Mouse (Mus musculus) lung, embryonic 14.5 days (tissue): Measurements from ENCODE around the gene Ttn. TPM values are rescaled to one million over a fixed set of nuclear protein-coding genes. Genes with fewer than 3 reads are reported as not detected.
"Not testable (repeated sequence)": the region's sequence is repeated elsewhere in the genome, so short reads cannot be mapped to it uniquely, and the experiment has no call there.

Source experiments
- ATAC-seq: fragments of 200-750 bp; cut with Nextera tagmentation; 2 replicates; pipeline ENCODE4 v1.8.0; 2017; ENCODE audit warnings: mild to moderate bottlenecking, moderate TSS enrichment, moderate library complexity; ENCODE audit not compliant: insufficient read depth
- DNase-seq: peaks from one replicate; pipeline ENCODE4 v3.0.0-alpha.2; 2015
- H3K27ac ChIP-seq: fragments of 300-500 bp; sonication (generic); 2 replicates; pipeline ENCODE4 v1.5.1; 2014; ENCODE audit warnings: low read depth, mild to moderate bottlenecking, moderate library complexity
- H3K27me3 ChIP-seq: fragments of 300-500 bp; sonication (generic); 2 replicates; pipeline ENCODE4 v1.6.1; 2014; ENCODE audit warnings: low read length, control low read depth; ENCODE audit not compliant: insufficient read depth
- H3K36me3 ChIP-seq: fragments of 300-500 bp; sonication (generic); 2 replicates; pipeline ENCODE4 v1.6.1; 2014; ENCODE audit warnings: control low read depth; ENCODE audit not compliant: insufficient read depth
- H3K4me1 ChIP-seq: fragments of 300-500 bp; sonication (generic); 2 replicates; pipeline ENCODE4 v1.6.1; 2014; ENCODE audit warnings: antibody characterized with exemption, control low read depth; ENCODE audit not compliant: insufficient read depth
- H3K4me2 ChIP-seq: fragments of 300-500 bp; sonication (generic); 2 replicates; pipeline ENCODE4 v1.6.1; 2014; ENCODE audit warnings: mild to moderate bottlenecking
- H3K4me3 ChIP-seq: fragments of 300-500 bp; sonication (generic); 2 replicates; pipeline ENCODE4 v1.5.1; 2014; ENCODE audit warnings: low read depth, low read length
- H3K9ac ChIP-seq: fragments of 300-500 bp; sonication (generic); 2 replicates; pipeline ENCODE4 v1.6.1; 2014
- H3K9me3 ChIP-seq: fragments of 300-500 bp; sonication (generic); 2 replicates; pipeline ENCODE4 v1.6.1; 2016; ENCODE audit warnings: low read depth, low read length, control low read depth
- CTCF ChIP-seq: IDR thresholded peaks from 2 replicates; pipeline ENCODE4 v1.5.1; 2016; ENCODE audit warnings: antibody characterized with exemption, low read depth
- WGBS: fragments of 180-500 bp; shearing (Covaris S2); extraction: QIAGEN DNeasy Blood & Tissue Kit; methylation state at CpG from one replicate; pipeline ENCODE4 v1.1.7; 2014; 5-methylcytosine and 5-hydroxymethylcytosine counted together
- polyA plus RNA-seq: library from polyadenylated mRNA; unstranded; fragments of >200 nt; fragmentation: Nextera tagmentation; extraction: Ambion mirVana; gene quantifications from 2 replicates; pipeline ENCODE4 v1.2.1, GENCODE M21; 2014

Ttn gene
- 0.63 and 7.9 TPM in 2 replicates for polyA plus RNA-seq

- ATAC-seq (no peak), DNase-seq (no peak)
- Histone ChIP-seq H3K27ac (no peak within 1 kb of the TSS; the same call in 1 of the 2 replicates), H3K36me3 (no peaks in the 10 kb centered on the region), H3K4me2 (no peak within 1 kb of the TSS), H3K4me1 (no peaks in the 10 kb centered on the region), H3K4me3 (no peak within 1 kb of the TSS), H3K27me3 (no peaks in the 10 kb centered on the region), H3K9me3 (no peaks in the 10 kb centered on the region), H3K9ac (no peak within 1 kb of the TSS)
- 73% methylated on average over 18 of the region's 18 CpGs for WGBS
- TF ChIP-seq CTCF = no peak
These were observed at the start of gene Ttn for GRCm38 (mm10) chr2:76982391-76983145. Gene Ttn, minus strand, starts transcription at chr2:76982547.

DNA sequence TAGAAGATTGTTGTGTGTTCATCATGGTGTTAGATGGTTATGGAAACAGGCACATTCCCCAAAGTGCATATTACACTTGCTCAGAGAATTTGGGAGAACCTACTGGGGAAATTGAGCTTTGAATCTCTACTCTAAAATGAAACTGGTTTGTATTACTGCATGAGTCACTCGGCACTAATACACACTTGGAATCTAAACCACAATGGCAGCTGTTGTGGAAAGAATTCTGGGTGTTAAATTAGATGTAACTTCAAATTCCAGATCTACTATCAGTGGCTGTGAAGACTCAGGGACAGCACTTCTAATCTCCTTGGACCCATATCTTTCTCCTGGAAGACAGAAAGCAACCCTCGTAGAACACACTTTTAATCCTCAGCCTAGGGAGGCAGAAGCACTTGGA lies 38.3 kb upstream of the Ttn start:
- no peak for TF ChIP-seq CTCF
- 72% methylated on average over 2 of the region's 2 CpGs for WGBS
- Histone ChIP-seq H3K36me3 (no peaks in the 10 kb centered on the region), H3K9ac (no peak overlapping the region), H3K4me3 (no peak overlapping the region), H3K27ac (no peak overlapping the region), H3K4me2 (no peak overlapping the region), H3K27me3 (no peaks in the 10 kb centered on the region), H3K4me1 (no peaks in the 10 kb centered on the region), H3K9me3 (no peaks in the 10 kb centered on the region)
- DNase-seq (no peak), ATAC-seq (no peak)

DNA sequence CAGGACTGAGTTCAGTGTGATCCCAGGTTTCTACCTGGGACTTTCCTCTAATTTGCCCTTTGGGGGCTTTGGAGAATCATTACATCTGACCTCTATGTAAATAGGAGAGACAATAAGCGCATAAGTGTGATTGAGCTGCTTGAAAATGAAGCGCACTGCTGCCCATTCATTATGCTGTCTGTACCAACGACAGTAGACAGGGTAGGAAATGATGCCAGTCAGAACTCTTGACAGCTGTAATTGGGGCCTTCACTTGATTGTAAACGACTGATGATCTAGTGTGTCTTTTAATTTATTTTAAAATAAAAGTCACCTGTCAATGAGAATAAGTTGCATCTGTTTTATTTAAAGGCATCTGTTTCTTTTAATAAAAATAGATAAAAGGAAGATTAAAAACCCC lies 35.4 kb upstream of the Ttn start:
- Histone ChIP-seq H3K4me1 (no peaks in the 10 kb centered on the region), H3K4me2 (no peak overlapping the region), H3K27me3 (no peaks in the 10 kb centered on the region), H3K4me3 (no peak overlapping the region), H3K27ac (no peak overlapping the region), H3K36me3 (no peaks in the 10 kb centered on the region), H3K9ac (no peak overlapping the region), H3K9me3 (no peaks in the 10 kb centered on the region)
- TF ChIP-seq CTCF = no peak
- DNase-seq (no peak), ATAC-seq (no peak)
- WGBS = 70% methylated on average over 4 of the region's 4 CpGs

GRCm38 (mm10) chr2:77013449-77013848 lies 31.1 kb upstream of the Ttn start:
- not testable (repeated sequence) for H3K9ac ChIP-seq, H3K27ac ChIP-seq, H3K4me1 ChIP-seq, H3K36me3 ChIP-seq, H3K27me3 ChIP-seq, H3K4me2 ChIP-seq, ATAC-seq, H3K4me3 ChIP-seq, H3K9me3 ChIP-seq, DNase-seq
- WGBS = 89% methylated on average over 6 of the region's 6 CpGs

GRCm38 (mm10) chr2:77011981-77012380 lies 29.6 kb upstream of the Ttn start:
- Histone ChIP-seq H3K27me3 (no peaks in the 10 kb centered on the region), H3K4me3 (no peak overlapping the region), H3K4me1 (no peaks in the 10 kb centered on the region), H3K36me3 (no peaks in the 10 kb centered on the region), H3K9me3 (no peaks in the 10 kb centered on the region), H3K9ac (no peak overlapping the region), H3K27ac (no peak overlapping the region), H3K4me2 (no peak overlapping the region)
- ATAC-seq (no peak), DNase-seq (no peak)
- TF ChIP-seq CTCF = no peak
- 70% methylated on average over 5 of the region's 5 CpGs for WGBS

DNA sequence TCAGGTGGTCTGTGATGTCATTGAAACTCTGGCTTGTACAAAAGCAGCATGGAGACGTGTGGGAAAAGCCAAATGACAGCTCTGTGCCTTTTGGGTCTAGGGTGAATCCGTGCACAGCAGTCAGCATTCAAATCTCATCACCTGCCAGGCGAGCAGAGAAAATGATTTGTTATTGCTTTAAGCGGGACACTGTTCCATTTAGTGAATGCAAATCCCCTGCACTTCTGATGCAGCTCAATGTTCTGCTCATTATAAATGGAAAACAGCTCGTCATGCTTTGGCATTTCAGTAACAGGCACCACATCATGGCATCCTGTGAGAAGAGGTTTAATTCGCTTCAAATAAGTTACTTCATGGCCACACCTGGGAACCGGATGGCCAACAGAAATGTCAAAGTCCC lies 24.7 kb upstream of the Ttn start:
- TF ChIP-seq CTCF = no peak
- 67% methylated on average over 7 of the region's 7 CpGs for WGBS
- Histone ChIP-seq H3K27ac (no peak overlapping the region), H3K4me2 (no peak overlapping the region), H3K36me3 (no peaks in the 10 kb centered on the region), H3K4me3 (no peak overlapping the region), H3K4me1 (no peaks in the 10 kb centered on the region), H3K9me3 (no peaks in the 10 kb centered on the region), H3K9ac (no peak overlapping the region), H3K27me3 (no peaks in the 10 kb centered on the region)
- ATAC-seq (no peak), DNase-seq (no peak)

GRCm38 (mm10) chr2:77003148-77003547 lies 20.8 kb upstream of the Ttn start:
- no peak for ATAC-seq
- Histone ChIP-seq H3K4me1 (no peaks in the 10 kb centered on the region), H3K27ac (no peak overlapping the region), H3K4me2 (no peak overlapping the region), H3K9me3 (no peaks in the 10 kb centered on the region), H3K9ac (no peak overlapping the region), H3K36me3 (no peaks in the 10 kb centered on the region), H3K27me3 (no peaks in the 10 kb centered on the region), H3K4me3 (no peak overlapping the region)
- no peak for DNase-seq
- no peak for TF ChIP-seq CTCF
- 63% methylated on average over 2 of the region's 2 CpGs for WGBS
